Mouse (Mus musculus): Measurements from ENCODE around the gene Urad. TPM values are rescaled to one million over a fixed set of nuclear protein-coding genes. Genes with fewer than 3 reads are reported as not detected.

Gene Urad
- polyA plus RNA-seq, 1 experiment from 2014 or later: not detected

Small RNAs within 50 kb of the gene (microRNA-seq; reads per million reads assigned to microRNA genes)
- gene Mir7k: not detected

Other genes starting within 250 kb of the Urad start
- gene Lnx2, start 245.9 kb downstream of the Urad start, polyA plus RNA-seq (2015; fragmentation: Nextera tagmentation; extraction: Ambion mirVana): 12.8 and 14.3 TPM in 2 replicates
- gene Polr1d, start 245.4 kb downstream of the Urad start, polyA plus RNA-seq (2015; fragmentation: Nextera tagmentation; extraction: Ambion mirVana): 107 and 115 TPM in 2 replicates
- 1.5 and 1.9 TPM in 2 replicates for gene Gsx1, start 133.7 kb downstream of the Urad start, polyA plus RNA-seq (2015; fragmentation: Nextera tagmentation; extraction: Ambion mirVana)
- not detected in 2 replicates for gene Pdx1, start 52.5 kb downstream of the Urad start, polyA plus RNA-seq (2015; fragmentation: Nextera tagmentation; extraction: Ambion mirVana)
- not detected in 2 replicates for gene Cdx2, start 15.2 kb downstream of the Urad start, polyA plus RNA-seq (2015; fragmentation: Nextera tagmentation; extraction: Ambion mirVana)
- gene Flt3, start 78.0 kb upstream of the Urad start, polyA plus RNA-seq (2015; fragmentation: Nextera tagmentation; extraction: Ambion mirVana): 0.10 and 0.18 TPM in 2 replicates
- 64.7 and 67.0 TPM in 2 replicates for gene Pan3, start 107.7 kb upstream of the Urad start, polyA plus RNA-seq (2015; fragmentation: Nextera tagmentation; extraction: Ambion mirVana)

Data from forebrain, embryonic 16.5 days (tissue).